Mouse (Mus musculus): ENCODE data around the gene Arhgap15.

The Arhgap15 gene

GRCm38 (mm10) chr2:44105198-44105555 is 356.6 kb downstream of the Arhgap15 start:
- DNase-seq (ENCODE audit: low read depth, low spot score): no peak

GRCm38 (mm10) chr2:44106359-44106758 is 357.7 kb downstream of the Arhgap15 start:
- no peak for DNase-seq (ENCODE audit: low read depth, low spot score)

DNA sequence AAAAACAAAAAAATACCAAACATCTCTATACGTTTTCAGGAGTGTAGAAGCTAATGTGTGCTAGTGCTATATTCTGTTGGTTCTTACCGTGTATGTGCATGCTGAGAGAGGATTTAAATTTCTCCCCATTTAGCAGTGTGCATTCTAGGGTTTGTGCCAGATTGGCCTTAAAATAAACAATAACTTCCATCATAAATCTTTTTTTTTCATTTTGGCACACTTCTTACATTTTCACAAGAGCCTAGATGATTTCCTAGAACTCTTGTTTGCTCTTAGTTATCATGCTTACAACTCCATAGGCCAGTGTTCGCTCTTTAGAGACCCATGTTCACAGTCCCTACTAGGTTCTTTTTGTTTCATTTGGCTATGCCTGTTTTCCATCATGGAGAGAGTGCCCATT is 362.7 kb downstream of the Arhgap15 start:
- no peak for DNase-seq (ENCODE audit: low read depth, low spot score)

DNA sequence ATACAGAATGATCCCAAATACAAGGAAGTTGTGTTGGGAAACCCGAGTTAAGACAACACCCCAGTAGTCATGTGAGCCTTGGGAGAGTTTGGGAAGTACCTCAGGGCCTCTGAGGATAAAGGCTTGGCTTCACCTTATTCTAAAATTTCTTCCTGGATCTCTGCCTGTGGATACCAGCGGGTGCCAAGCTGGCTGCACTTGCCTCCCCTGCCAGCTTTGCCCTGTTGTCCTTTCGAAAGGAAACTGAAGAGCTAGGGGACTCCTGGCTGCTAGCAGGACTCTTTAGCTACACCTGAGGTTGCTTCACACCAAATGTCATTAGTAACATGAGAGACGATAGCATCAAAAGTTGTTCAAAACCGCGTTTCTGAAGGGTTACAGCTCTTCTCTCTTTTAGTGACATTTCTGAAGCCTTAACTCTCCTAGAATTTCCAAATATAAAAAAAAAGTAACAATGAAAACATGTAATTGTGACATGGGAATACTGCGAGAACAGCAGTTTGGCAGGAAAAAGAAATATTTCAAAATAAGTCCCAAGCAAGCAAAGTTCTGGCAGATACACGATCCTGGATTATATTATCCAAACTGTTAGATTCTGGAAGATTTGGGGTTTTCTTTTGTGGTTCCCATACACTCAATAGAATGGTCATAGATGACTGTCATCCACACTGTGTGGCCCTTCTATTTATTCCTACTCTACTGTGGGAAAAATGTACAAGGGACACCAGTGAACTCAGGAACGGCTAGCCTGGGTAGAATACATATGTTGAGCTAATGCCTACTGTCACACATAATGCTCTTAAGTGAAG is 364.6 kb downstream of the Arhgap15 start:
- DNase-seq (ENCODE audit: low read depth, low spot score): no peak

DNA sequence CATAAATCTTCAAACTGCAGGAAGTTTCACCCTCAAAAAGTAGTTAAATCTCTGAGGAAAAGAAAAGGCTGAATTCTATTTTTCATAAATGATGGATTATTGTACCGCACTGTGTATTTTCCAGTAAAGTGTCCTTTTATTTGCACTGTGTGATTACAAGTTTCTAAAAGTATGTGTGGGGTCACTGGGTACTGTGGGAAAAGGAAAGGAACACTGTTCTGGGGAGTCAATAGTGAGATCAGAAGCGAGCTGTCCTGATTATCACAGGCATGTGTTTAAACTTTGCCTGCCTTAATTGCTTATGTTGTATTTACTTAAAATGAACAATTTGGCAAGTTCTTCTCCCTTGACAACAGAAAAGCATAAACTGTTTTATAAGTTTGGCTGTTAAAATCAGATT is 365.7 kb downstream of the Arhgap15 start:
- DNase-seq (ENCODE audit: low read depth, low spot score): no peak

GRCm38 (mm10) chr2:44121162-44121561 is 372.5 kb downstream of the Arhgap15 start:
- no peak for DNase-seq (ENCODE audit: low read depth, low spot score)

DNA sequence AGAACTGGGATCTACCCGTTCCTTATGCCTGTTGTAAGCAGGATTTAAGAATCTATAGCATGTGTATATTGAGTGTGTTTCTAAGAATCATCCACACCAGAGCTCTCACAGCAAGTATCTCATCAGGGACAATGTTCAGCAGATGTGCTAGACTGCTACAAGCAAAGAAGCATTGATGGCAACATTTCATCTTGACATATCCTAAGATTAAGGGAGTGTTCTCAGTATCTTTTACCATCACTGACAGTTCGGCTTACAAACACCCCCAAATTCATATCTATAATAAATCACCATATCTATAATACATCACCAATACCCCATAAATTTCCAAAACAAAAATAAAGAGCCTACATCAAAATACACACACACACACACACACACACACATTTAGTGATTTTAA is 374.6 kb downstream of the Arhgap15 start:
- DNase-seq (ENCODE audit: low read depth, low spot score): no peak

DNA sequence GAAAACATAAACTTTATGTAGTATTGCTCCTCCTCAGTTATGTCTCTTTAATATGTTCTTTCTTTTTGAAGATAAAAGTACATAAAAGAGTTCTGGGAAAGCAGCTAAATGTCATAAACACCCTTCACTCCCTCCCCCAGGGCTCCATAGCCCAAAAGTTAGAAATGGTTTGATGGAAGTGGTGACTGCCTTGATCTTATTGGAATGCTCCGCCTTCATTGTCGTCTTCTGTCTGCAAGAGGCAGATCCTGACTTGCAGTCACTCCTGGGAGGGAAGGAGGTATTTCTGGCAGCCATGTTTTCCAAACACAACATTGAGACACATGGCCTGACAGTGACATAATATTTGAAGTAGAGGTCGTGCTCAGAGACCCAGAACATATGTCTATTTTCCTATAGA is 375.5 kb downstream of the Arhgap15 start:
- DNase-seq (ENCODE audit: low read depth, low spot score): no peak

GRCm38 (mm10) chr2:44124683-44125082 is 376.1 kb downstream of the Arhgap15 start:
- DNase-seq (ENCODE audit: low read depth, low spot score): no peak

DNA sequence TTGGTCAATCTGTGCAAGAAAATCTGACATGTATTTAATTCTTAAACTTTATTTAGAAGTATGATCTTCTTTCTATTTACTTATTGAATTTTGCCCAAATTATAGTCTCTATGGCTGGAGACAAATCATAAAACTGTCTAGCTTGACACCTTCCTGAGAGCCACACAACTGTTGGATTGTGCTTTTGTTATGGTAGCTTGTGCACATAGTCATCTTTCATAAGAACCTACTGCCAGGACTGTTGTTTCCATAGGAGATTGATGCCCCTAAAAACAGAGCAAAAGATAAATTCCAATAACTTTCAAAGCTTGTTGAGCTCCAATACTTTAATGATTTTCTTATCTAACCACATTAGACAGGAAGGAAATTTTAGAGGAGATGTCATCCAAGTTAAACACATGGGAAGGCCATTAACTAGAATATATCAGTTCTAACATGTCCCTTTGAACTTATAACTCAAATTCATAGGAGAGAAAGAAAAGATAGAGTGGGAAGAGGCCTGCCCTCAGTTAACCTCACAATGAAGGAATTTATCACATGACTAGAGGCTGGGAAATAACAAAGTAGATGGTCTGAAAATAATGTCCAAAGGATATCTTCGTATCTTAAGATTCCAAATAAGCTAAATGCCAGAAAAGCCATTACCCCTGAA is 377.5 kb downstream of the Arhgap15 start:
- DNase-seq (ENCODE audit: low read depth, low spot score): no peak

- no peak for DNase-seq (ENCODE audit: low read depth, low spot score)
Measured at GRCm38 (mm10) chr2:44129533-44129932, 380.9 kb downstream of the Arhgap15 start.

- DNase-seq (ENCODE audit: low read depth, low spot score): no peak
Measured at GRCm38 (mm10) chr2:44131271-44131670, 382.6 kb downstream of the Arhgap15 start.

- DNase-seq (ENCODE audit: low read depth, low spot score): no peak
Measured at GRCm38 (mm10) chr2:44134796-44135195, 386.2 kb downstream of the Arhgap15 start.

DNA sequence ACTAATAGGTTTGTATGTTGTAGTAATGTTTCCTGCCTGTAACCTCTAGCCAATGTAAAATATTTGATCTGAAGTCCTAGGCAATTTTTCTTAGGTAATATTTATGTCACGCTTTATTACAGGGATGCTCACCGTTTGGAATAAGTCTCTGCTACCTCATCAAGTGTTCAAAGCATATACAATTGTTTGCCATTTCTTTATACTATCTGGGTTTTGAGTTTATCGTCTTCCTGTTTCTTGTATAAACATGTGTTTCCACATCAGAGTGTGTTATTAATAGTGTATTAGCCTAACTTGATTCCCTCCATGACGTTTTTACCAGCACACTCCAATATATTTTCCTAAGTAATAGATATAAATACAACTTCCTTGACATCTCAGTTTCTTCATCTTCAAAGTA is 391.8 kb downstream of the Arhgap15 start:
- no peak for DNase-seq (ENCODE audit: low read depth, low spot score)

DNA sequence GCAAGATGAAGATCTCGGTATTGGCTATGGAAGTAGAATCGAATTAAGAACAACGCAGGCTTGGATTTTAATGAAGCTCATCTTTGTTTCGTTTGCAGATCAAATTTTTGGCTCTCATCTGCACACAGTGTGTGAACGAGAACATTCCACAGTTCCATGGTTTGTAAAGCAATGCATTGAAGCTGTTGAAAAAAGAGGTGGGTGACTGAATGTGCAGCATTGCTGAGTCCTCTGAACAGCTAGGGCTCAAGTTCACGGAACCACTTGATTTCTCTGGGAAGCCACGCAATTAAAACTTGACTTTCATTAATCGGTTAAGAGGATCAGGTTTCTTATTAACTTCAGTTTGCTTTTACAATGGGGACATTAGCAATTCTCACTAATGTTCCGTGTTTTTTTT is 393.5 kb downstream of the Arhgap15 start:
- no peak for DNase-seq (ENCODE audit: low read depth, low spot score)

- DNase-seq (ENCODE audit: low read depth, low spot score): no peak
Measured at GRCm38 (mm10) chr2:44142611-44143010, 394.0 kb downstream of the Arhgap15 start.

DNA sequence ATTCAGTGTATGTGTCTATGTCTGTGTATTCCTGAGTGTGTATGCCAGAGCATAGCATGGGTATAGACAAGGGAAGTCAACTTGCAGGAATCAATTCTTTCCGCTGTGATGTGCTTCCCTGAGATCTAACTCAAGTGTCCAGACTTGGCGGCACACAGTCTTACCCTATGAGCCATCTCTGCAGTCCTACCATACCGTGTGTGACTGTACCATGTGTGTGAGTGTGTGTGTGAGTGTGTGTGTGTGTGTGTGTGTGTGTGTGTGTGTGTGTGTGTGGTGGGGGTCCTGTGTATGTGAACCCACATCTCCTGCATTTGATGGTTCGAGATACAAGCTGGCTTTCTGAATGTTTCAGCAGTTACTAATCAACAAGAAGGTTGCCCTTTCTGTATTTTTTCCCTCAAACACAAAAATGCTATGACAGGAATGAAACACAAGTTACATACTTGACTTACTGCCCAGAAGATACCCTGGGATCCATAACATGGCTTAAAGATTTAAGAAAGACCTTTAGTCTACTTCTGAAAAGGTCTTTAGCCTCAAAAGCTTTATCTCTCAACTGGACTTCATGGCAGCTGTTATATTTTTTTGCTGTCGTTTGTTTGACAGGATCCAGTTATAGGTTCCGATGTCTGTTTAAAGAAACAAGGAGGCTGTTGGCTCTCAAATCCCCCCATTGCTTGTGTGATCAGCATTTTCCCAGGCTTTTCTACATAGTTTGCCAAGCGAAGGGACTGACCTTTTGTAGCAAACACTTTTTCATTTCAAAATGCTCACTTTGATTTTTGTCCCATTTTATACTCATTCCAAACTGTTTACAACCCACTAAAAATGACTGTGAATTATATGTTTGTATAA is 397.7 kb downstream of the Arhgap15 start:
- DNase-seq (ENCODE audit: low read depth, low spot score): no peak

DNA sequence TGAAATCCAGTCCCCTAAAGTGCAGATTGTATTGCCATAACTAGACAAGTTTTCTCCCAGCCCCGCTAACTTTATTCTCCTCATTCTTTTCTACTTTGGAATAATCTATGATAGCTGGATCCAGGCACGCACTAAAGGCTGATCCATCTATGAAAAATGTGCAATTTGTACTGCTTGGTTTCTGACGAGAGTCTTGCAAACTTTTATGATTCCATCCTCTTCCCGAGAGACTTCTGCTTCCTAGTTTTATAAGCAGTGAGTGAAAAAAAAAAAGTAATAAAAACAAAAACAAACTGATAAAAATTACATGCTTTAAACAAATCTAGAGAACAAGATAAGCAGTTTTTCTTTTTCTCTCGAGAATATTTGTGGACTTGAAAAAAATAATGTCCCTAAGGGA is 398.9 kb downstream of the Arhgap15 start:
- no peak for DNase-seq (ENCODE audit: low read depth, low spot score)

DNA sequence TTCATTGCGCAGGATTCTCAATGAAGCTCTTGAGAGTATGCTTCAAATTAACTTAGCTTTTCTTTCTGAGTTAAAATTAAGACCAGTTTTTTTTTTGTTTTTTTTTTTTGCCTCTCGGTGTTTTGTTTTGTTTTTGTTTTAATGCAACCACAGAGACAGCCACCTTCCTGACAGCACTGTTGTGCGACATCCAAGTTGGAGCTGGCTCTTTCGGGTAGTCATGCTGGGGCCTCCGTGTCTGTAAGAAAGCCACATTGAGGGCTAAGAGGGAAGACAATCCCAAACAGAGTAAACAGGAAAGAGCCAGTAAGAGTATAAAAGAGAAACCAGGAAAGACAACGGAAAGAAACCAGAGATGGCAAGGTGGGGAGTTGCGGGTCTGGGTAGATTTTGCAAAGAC is 399.3 kb downstream of the Arhgap15 start:
- no peak for DNase-seq (ENCODE audit: low read depth, low spot score)

DNA sequence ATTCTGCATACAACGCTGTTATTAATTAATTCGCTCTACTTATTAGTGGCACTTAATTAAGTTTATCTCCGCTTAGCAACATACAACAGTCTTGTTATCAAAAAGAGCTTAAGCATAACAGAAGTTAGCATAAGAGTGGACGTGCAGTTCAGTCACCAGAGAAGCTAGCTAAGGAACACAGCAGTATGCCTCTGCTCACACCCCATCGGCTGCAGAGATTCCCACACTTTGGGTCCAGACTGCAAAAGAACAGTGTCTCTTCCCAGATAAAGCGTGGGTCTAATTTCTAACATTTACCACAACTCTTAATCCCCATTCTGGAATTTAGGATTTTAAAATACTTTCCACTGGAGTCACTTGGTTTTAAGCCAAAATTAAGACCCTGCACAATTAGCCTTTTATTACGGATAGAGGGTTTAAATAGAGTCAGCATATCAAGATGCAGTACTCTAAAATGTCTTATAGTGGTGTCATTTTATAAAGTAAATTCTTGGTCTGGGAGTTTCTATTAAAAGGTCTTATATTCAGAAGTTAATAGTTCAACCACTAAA is 400.0 kb downstream of the Arhgap15 start:
- DNase-seq (ENCODE audit: low read depth, low spot score): no peak

DNA sequence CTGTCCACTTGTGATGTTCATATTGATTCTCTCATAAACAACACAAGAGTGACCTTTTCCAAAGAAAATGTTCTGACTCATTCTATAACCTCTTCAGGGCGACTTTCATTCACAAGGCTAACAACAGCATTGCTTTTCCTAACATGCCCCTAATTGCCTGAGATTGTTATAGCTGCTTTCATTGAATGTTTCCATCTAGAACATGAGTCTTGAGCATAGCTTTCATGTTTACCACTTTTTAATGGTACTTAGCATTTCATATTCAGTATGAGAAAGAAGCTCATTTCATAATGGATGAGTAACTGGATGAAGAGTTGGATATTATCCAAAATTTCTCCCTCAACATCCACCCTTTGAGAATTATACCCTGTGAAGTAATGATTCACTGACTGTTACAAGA is 403.7 kb downstream of the Arhgap15 start:
- no peak for DNase-seq (ENCODE audit: low read depth, low spot score)

- no peak for DNase-seq (ENCODE audit: low read depth, low spot score)
Measured at GRCm38 (mm10) chr2:44160358-44160757, 411.7 kb downstream of the Arhgap15 start.
